Mouse (Mus musculus) ES-Bruce4 (cell line): Measurements from ENCODE around the gene Gbp7.

Experiments
- CTCF ChIP-seq: IDR thresholded peaks from one replicate; pipeline ENCODE4 v1.8.1; 2011; ENCODE audit warnings: low read depth, low read length
- EP300 ChIP-seq: IDR thresholded peaks from 2 replicates; pipeline ENCODE4 v1.6.1; 2011; ENCODE audit warnings: low read depth, low read length; ENCODE audit not compliant: insufficient read depth

DNA sequence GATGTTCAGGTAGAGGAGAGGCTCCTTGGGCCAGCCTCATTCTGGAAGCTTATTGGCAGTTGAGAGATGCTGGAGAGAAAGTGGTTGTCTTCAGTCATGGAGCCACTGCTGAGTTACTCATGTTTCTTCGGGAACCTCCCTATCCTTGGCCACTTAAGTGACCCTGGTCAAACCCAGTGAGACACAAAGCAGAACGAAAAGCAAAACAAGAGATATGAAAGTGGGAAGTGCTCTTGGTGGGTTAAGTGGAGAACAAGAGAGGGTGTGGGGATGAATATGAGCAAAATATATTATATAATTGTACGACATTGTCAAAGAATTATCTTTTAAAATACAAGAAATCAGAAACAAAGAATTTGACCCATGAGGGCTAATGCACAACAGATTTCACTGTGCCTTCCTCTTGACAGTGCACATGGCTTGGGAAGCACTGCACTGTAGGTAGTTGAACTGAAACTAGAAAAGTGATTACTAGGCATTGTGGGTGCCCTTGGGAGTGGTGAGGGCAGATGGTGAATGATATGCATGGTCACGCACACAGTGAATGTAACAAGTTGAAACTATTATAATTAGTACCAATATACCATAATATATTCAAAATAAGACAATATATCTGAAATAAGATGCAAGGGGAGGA is 60.4 kb downstream of the Gbp7 start:
- no peak for TF ChIP-seq CTCF
- no peak for TF ChIP-seq EP300
